Mouse (Mus musculus) forebrain, embryonic 13.5 days (tissue): ENCODE data around the gene Ensa. TPM values are rescaled to one million over a fixed set of nuclear protein-coding genes. Genes with fewer than 3 reads are reported as not detected.
A peak's percentile ranks its signal among the peaks of the same experiment; 100 is the strongest.
"Not testable (repeated sequence)": the region's sequence is repeated elsewhere in the genome, so short reads cannot be mapped to it uniquely, and the experiment has no call there.

Experiments used
- ATAC-seq: fragments of 200-750 bp; cut with Nextera tagmentation; 2 replicates; pipeline ENCODE4 v1.8.0; 2017
- H3K27ac ChIP-seq: fragments of 300-500 bp; sonication (generic); 2 replicates; pipeline ENCODE4 v1.5.1; 2015; ENCODE audit warnings: inconsistent platforms, mild to moderate bottlenecking, moderate library complexity
- H3K27me3 ChIP-seq: fragments of 300-500 bp; sonication (generic); 2 replicates; pipeline ENCODE4 v1.6.1; 2015; ENCODE audit warnings: mild to moderate bottlenecking, inconsistent platforms
- H3K36me3 ChIP-seq: fragments of 300-500 bp; sonication (generic); 2 replicates; pipeline ENCODE4 v1.6.1; 2015; ENCODE audit warnings: mild to moderate bottlenecking, inconsistent platforms; ENCODE audit not compliant: poor library complexity, severe bottlenecking
- H3K4me1 ChIP-seq: fragments of 300-500 bp; sonication (generic); 2 replicates; pipeline ENCODE4 v1.6.1; 2015; ENCODE audit warnings: inconsistent platforms
- H3K4me2 ChIP-seq: fragments of 300-500 bp; sonication (generic); 2 replicates; pipeline ENCODE4 v1.6.1; 2015; ENCODE audit warnings: inconsistent platforms, mild to moderate bottlenecking, moderate library complexity
- H3K4me3 ChIP-seq: fragments of 300-500 bp; sonication (generic); 2 replicates; pipeline ENCODE4 v1.5.1; 2015; ENCODE audit warnings: mild to moderate bottlenecking, inconsistent platforms
- H3K9ac ChIP-seq: fragments of 300-500 bp; sonication (generic); 2 replicates; pipeline ENCODE4 v1.6.1; 2015; ENCODE audit warnings: mild to moderate bottlenecking, inconsistent platforms
- H3K9me3 ChIP-seq: fragments of 300-500 bp; sonication (generic); replicated peaks from 2 replicates; pipeline ENCODE4 v1.6.1; 2016; ENCODE audit warnings: inconsistent platforms
- WGBS: fragments of 180-500 bp; shearing (Covaris S2); methylation state at CpG from one replicate; pipeline ENCODE4 v1.1.7; 2015; 5-methylcytosine and 5-hydroxymethylcytosine counted together
- polyA plus RNA-seq: library from polyadenylated mRNA; unstranded; fragments of >200 nt; fragmentation: Nextera tagmentation; extraction: Ambion mirVana; gene quantifications from 2 replicates; pipeline ENCODE4 v1.2.1, GENCODE M21; 2015

Gene Ensa
- polyA plus RNA-seq, 1 experiment from 2014 or later, result 98.1 TPM

GRCm38 (mm10) chr3:95650276-95651032 lies 25.7 kb downstream of the Ensa start:
- H3K4me1 ChIP-seq, result no peaks in the 10 kb centered on the region
- H3K36me3 ChIP-seq, result no peaks in the 10 kb centered on the region
- 78% methylated on average over 6 of the region's 6 CpGs for WGBS
- no peak overlapping the region for H3K4me3 ChIP-seq
- no peak overlapping the region for H3K27ac ChIP-seq
- no peak for ATAC-seq
- no peaks in the 10 kb centered on the region for H3K9me3 ChIP-seq
- H3K4me2 ChIP-seq, result no peak overlapping the region
- no peak overlapping the region for H3K9ac ChIP-seq
- H3K27me3 ChIP-seq, result no peaks in the 10 kb centered on the region

- no peak for ATAC-seq
- H3K4me1 ChIP-seq, result no peaks in the 10 kb centered on the region
- no peak overlapping the region for H3K4me3 ChIP-seq
- no peak overlapping the region for H3K9ac ChIP-seq
- no peak overlapping the region for H3K4me2 ChIP-seq
- H3K27me3 ChIP-seq, result no peaks in the 10 kb centered on the region
- H3K9me3 ChIP-seq, result no peaks in the 10 kb centered on the region
- H3K36me3 ChIP-seq, result no peaks in the 10 kb centered on the region
- WGBS, result 93% methylated on average over 3 of the region's 3 CpGs
- no peak overlapping the region for H3K27ac ChIP-seq
Measured at GRCm38 (mm10) chr3:95651033-95651373, 26.2 kb downstream of the Ensa start.

GRCm38 (mm10) chr3:95651391-95652203 lies 26.8 kb downstream of the Ensa start:
- H3K4me1 ChIP-seq, result no peaks in the 10 kb centered on the region
- H3K27me3 ChIP-seq, result no peaks in the 10 kb centered on the region
- no peak overlapping the region for H3K27ac ChIP-seq
- no peak overlapping the region for H3K4me3 ChIP-seq
- no peak overlapping the region for H3K4me2 ChIP-seq
- no peaks in the 10 kb centered on the region for H3K36me3 ChIP-seq
- H3K9me3 ChIP-seq, result no peaks in the 10 kb centered on the region
- ATAC-seq, result no peak
- WGBS, result 93% methylated on average over 16 of the region's 16 CpGs
- H3K9ac ChIP-seq, result no peak overlapping the region

GRCm38 (mm10) chr3:95652204-95652811 lies 27.5 kb downstream of the Ensa start:
- no peaks in the 10 kb centered on the region for H3K9me3 ChIP-seq
- H3K9ac ChIP-seq, result no peak overlapping the region
- no peaks in the 10 kb centered on the region for H3K36me3 ChIP-seq
- no peak overlapping the region for H3K27ac ChIP-seq
- 49% methylated on average over 7 of the region's 7 CpGs for WGBS
- no peak overlapping the region for H3K4me2 ChIP-seq
- no peak for ATAC-seq
- no peaks in the 10 kb centered on the region for H3K4me1 ChIP-seq
- no peaks in the 10 kb centered on the region for H3K27me3 ChIP-seq
- no peak overlapping the region for H3K4me3 ChIP-seq

- Histone ChIP-seq H3K4me3 (no peak overlapping the region), H3K4me1 (0 out of 2 replicates have a peak, but pooled peaks cover 3% of the 10 kb centered on the region), H3K27me3 (no peaks in the 10 kb centered on the region), H3K27ac (no peak overlapping the region), H3K4me2 (no peak overlapping the region), H3K9me3 (no peaks in the 10 kb centered on the region), H3K36me3 (no peaks in the 10 kb centered on the region), H3K9ac (no peak overlapping the region)
- 19% methylated on average over 6 of the region's 6 CpGs for WGBS
- ATAC-seq, result no peak
Measured at GRCm38 (mm10) chr3:95652871-95653270, 28.1 kb downstream of the Ensa start.

- no peaks in the 10 kb centered on the region for H3K27me3 ChIP-seq
- H3K9me3 ChIP-seq, result no peaks in the 10 kb centered on the region
- no peak overlapping the region for H3K27ac ChIP-seq
- no peaks in the 10 kb centered on the region for H3K36me3 ChIP-seq
- H3K4me1 ChIP-seq, result 0 out of 2 replicates have a peak, but pooled peaks cover 6% of the 10 kb centered on the region
- ATAC-seq, result no peak
- H3K9ac ChIP-seq, result no peak overlapping the region
- no peak overlapping the region for H3K4me3 ChIP-seq
- no peak overlapping the region for H3K4me2 ChIP-seq
- WGBS, result 21% methylated on average over 11 of the region's 11 CpGs
Measured at GRCm38 (mm10) chr3:95653473-95654034, 28.8 kb downstream of the Ensa start.

- H3K4me2 ChIP-seq, ATAC-seq, H3K4me3 ChIP-seq, H3K9me3 ChIP-seq, H3K4me1 ChIP-seq, H3K36me3 ChIP-seq, H3K27me3 ChIP-seq, H3K27ac ChIP-seq, H3K9ac ChIP-seq: not testable (repeated sequence)
- 96% methylated on average over 3 of the region's 3 CpGs for WGBS
Measured at GRCm38 (mm10) chr3:95654371-95654770, 29.6 kb downstream of the Ensa start.

GRCm38 (mm10) chr3:95655437-95655836 lies 30.6 kb downstream of the Ensa start:
- Histone ChIP-seq H3K27me3 (no peaks in the 10 kb centered on the region), H3K36me3 (peaks cover under 1% of the 10 kb centered on the region; the same call in 1 of the 2 replicates), H3K9me3 (no peaks in the 10 kb centered on the region), H3K27ac (no peak overlapping the region), H3K9ac (no peak overlapping the region), H3K4me3 (no peak overlapping the region), H3K4me2 (no peak overlapping the region), H3K4me1 (peaks cover 9% of the 10 kb centered on the region)
- no peak for ATAC-seq
- 88% methylated on average over 5 of the region's 5 CpGs for WGBS

- ATAC-seq, result no peak
- Histone ChIP-seq H3K36me3 (peaks cover 14% of the 10 kb centered on the region), H3K27ac (no peak overlapping the region), H3K9me3 (no peaks in the 10 kb centered on the region), H3K4me3 (no peak overlapping the region), H3K9ac (0 out of 2 replicates have a peak overlapping the region, but pooled peaks have one; percentile 8), H3K4me1 (peaks cover 25% of the 10 kb centered on the region), H3K4me2 (no peak overlapping the region), H3K27me3 (no peaks in the 10 kb centered on the region)
- WGBS, result 97% methylated on average over 3 of the region's 3 CpGs
Measured at GRCm38 (mm10) chr3:95657108-95657507, 32.3 kb downstream of the Ensa start.

- WGBS, result 90% methylated on average over 3 of the region's 3 CpGs
Measured at GRCm38 (mm10) chr3:95657711-95658110, 32.9 kb downstream of the Ensa start.

GRCm38 (mm10) chr3:95658236-95658867 lies 33.6 kb downstream of the Ensa start, which contains the start of gene Mcl1:
TSS of gene Mcl1 (plus strand) at chr3:95658788.
- Histone ChIP-seq H3K4me1 (peaks cover 37% of the 10 kb centered on the region), H3K4me2 (peak within 1 kb of the TSS; percentile 91), H3K27me3 (no peaks in the 10 kb centered on the region), H3K9me3 (no peaks in the 10 kb centered on the region), H3K27ac (peak within 1 kb of the TSS; percentile 97), H3K4me3 (peak within 1 kb of the TSS; percentile 99), H3K9ac (peak within 1 kb of the TSS; percentile 99), H3K36me3 (peaks cover 24% of the 10 kb centered on the region)
- WGBS, result under 1% methylated on average over 36 of the region's 43 CpGs
- ATAC-seq, result peak; percentile 98

More at GRCm38 (mm10) chr3:95657711-95658110, 32.9 kb downstream of the Ensa start:
- H3K4me2 ChIP-seq, result peak overlapping the region; percentile 91
- peak overlapping the region; percentile 99; the same call in 1 of the 2 replicates for H3K9ac ChIP-seq
- H3K9me3 ChIP-seq, result no peaks in the 10 kb centered on the region
- peak overlapping the region; percentile 99 for H3K4me3 ChIP-seq
- H3K27ac ChIP-seq, result no peak overlapping the region
- H3K36me3 ChIP-seq, result peaks cover 20% of the 10 kb centered on the region
- ATAC-seq, result no peak
- H3K27me3 ChIP-seq, result no peaks in the 10 kb centered on the region
- peaks cover 31% of the 10 kb centered on the region for H3K4me1 ChIP-seq
